Mouse (Mus musculus) liver, adult 2 months (tissue): ENCODE measurements around the gene a. TPM values are rescaled to one million over a fixed set of nuclear protein-coding genes. Genes with fewer than 3 reads are reported as not detected.
"Not testable (repeated sequence)": the region's sequence is repeated elsewhere in the genome, so short reads cannot be mapped to it uniquely, and the experiment has no call there.

Source experiments
- DNase-seq: peaks from one replicate; pipeline ENCODE4 v3.0.0-alpha.2; 2011; ENCODE audit warnings: low read depth, low spot score; ENCODE audit errors: extremely low read depth
- H3K27ac ChIP-seq: fragments of 200-500 bp; replicated peaks from 2 replicates; pipeline ENCODE4 v1.5.1; 2012; ENCODE audit warnings: low read depth, mild to moderate bottlenecking, control low read depth, inconsistent platforms, low read length; ENCODE audit not compliant: insufficient read depth
- H3K27me3 ChIP-seq: fragments of 200-500 bp; 2 replicates; pipeline ENCODE4 v1.6.1; 2012; ENCODE audit warnings: mild to moderate bottlenecking, moderate library complexity, low read length, inconsistent platforms; ENCODE audit not compliant: control insufficient read depth, insufficient read depth
- H3K36me3 ChIP-seq: fragments of 200-500 bp; 2 replicates; pipeline ENCODE4 v1.6.1; 2012; ENCODE audit warnings: low read length, inconsistent platforms; ENCODE audit not compliant: control insufficient read depth, insufficient read depth
- H3K4me1 ChIP-seq: fragments of 200-500 bp; 2 replicates; pipeline ENCODE4 v1.6.1; 2011; ENCODE audit warnings: low read length; ENCODE audit not compliant: control insufficient read depth, insufficient read depth
- H3K4me3 ChIP-seq: fragments of 200-500 bp; 2 replicates; pipeline ENCODE4 v1.5.1; 2011; ENCODE audit warnings: low read depth, mild to moderate bottlenecking, control low read depth, low read length, moderate library complexity; ENCODE audit not compliant: insufficient read depth
- H3K79me2 ChIP-seq: fragments of 200-500 bp; 2 replicates; pipeline ENCODE4 v1.6.1; 2012; ENCODE audit warnings: inconsistent platforms, mild to moderate bottlenecking, low read length, moderate library complexity; ENCODE audit not compliant: control insufficient read depth, insufficient read depth
- H3K9ac ChIP-seq: fragments of 200-500 bp; 2 replicates; pipeline ENCODE4 v1.6.1; 2012; ENCODE audit warnings: low read depth, mild to moderate bottlenecking, control low read depth, inconsistent platforms, low read length
- CTCF ChIP-seq: fragments of 200-500 bp; IDR thresholded peaks from 2 replicates; pipeline ENCODE4 v1.5.1; 2011; ENCODE audit warnings: low read depth, low read length, control low read depth
- POLR2A ChIP-seq: fragments of 200-500 bp; IDR thresholded peaks from 2 replicates; pipeline ENCODE4 v1.6.1; 2011; ENCODE audit warnings: low read length, control low read depth; ENCODE audit not compliant: insufficient read depth; ENCODE audit errors: extremely low read depth
- WGBS: fragments of 180-500 bp; shearing (Covaris S2); methylation state at CpG from one replicate; pipeline ENCODE4 v1.1.7; 2018; 5-methylcytosine and 5-hydroxymethylcytosine counted together
- polyA plus RNA-seq: library from polyadenylated mRNA; depleted of rRNA; stranded (reverse); fragments of >200 nt; gene quantifications from 2 replicates; pipeline ENCODE4 v1.2.3, GENCODE M21; 2012
- total RNA-seq: library from RNA; depleted of rRNA; stranded (reverse); fragments of >200 nt; gene quantifications from 2 replicates; pipeline ENCODE4 v1.2.3, GENCODE M21; 2014

The a gene
- total and polyA plus RNA-seq, 2 experiments = not detected

- Histone ChIP-seq H3K4me1 (peaks cover 11% of the 10 kb centered on the region), H3K36me3 (peaks cover 3% of the 10 kb centered on the region), H3K27me3 (no peaks in the 10 kb centered on the region), H3K4me3 (peak overlapping the region; percentile 22), H3K27ac (no peak overlapping the region), H3K79me2 (peaks cover 12% of the 10 kb centered on the region; the same call in 1 of the 2 replicates), H3K9ac (no peak overlapping the region)
- TF ChIP-seq POLR2A (no peak), CTCF (no peak)
- WGBS = 8% methylated on average over 12 of the region's 12 CpGs
- DNase-seq = no peak
Measured at GRCm38 (mm10) chr2:154893045-154893385, 101.8 kb downstream of the a start.

GRCm38 (mm10) chr2:154893548-154893947 lies 102.3 kb downstream of the a start:
- no peak overlapping the region for H3K9ac ChIP-seq
- no peak for TF ChIP-seq CTCF
- TF ChIP-seq POLR2A = no peak
- no peaks in the 10 kb centered on the region for H3K27me3 ChIP-seq
- no peak overlapping the region for H3K4me3 ChIP-seq
- peaks cover 11% of the 10 kb centered on the region for H3K4me1 ChIP-seq
- no peak for DNase-seq
- H3K79me2 ChIP-seq = peaks cover 12% of the 10 kb centered on the region; the same call in 1 of the 2 replicates
- H3K27ac ChIP-seq = no peak overlapping the region
- no peaks in the 10 kb centered on the region for H3K36me3 ChIP-seq
- WGBS = 66% methylated on average over 4 of the region's 4 CpGs

- not testable (repeated sequence) for H3K9ac ChIP-seq, H3K4me1 ChIP-seq, H3K36me3 ChIP-seq, H3K27me3 ChIP-seq, H3K4me3 ChIP-seq, DNase-seq, H3K79me2 ChIP-seq, H3K27ac ChIP-seq
- 87% methylated on average over 8 of the region's 8 CpGs for WGBS
Measured at GRCm38 (mm10) chr2:154899004-154899403, 107.8 kb downstream of the a start.

- 82% methylated on average over 4 of the region's 4 CpGs for WGBS
- H3K79me2 ChIP-seq, H3K27me3 ChIP-seq, H3K36me3 ChIP-seq, H3K27ac ChIP-seq, DNase-seq, H3K4me3 ChIP-seq, H3K9ac ChIP-seq, H3K4me1 ChIP-seq: not testable (repeated sequence)
Measured at GRCm38 (mm10) chr2:154899412-154899811, 108.2 kb downstream of the a start.

- Histone ChIP-seq H3K79me2 (no peaks in the 10 kb centered on the region), H3K27me3 (no peaks in the 10 kb centered on the region), H3K27ac (no peak overlapping the region), H3K4me1 (no peaks in the 10 kb centered on the region), H3K9ac (no peak overlapping the region), H3K4me3 (no peak overlapping the region), H3K36me3 (no peaks in the 10 kb centered on the region)
- no peak for DNase-seq
- WGBS = 71% methylated on average over 3 of the region's 3 CpGs
- TF ChIP-seq POLR2A = no peak
- no peak for TF ChIP-seq CTCF
Measured at GRCm38 (mm10) chr2:154902111-154902510, 110.9 kb downstream of the a start.

GRCm38 (mm10) chr2:154905796-154906195 lies 114.6 kb downstream of the a start:
- Histone ChIP-seq H3K27me3 (peaks cover 2% of the 10 kb centered on the region; the same call in 1 of the 2 replicates), H3K9ac (no peak overlapping the region), H3K36me3 (no peaks in the 10 kb centered on the region), H3K79me2 (no peaks in the 10 kb centered on the region), H3K27ac (no peak overlapping the region), H3K4me1 (no peaks in the 10 kb centered on the region), H3K4me3 (no peak overlapping the region)
- no peak for DNase-seq
- TF ChIP-seq CTCF (no peak), POLR2A (no peak)
- WGBS = 66% methylated on average over 2 of the region's 2 CpGs

GRCm38 (mm10) chr2:154908223-154908622 lies 117.0 kb downstream of the a start:
- not testable (repeated sequence) for H3K9ac ChIP-seq, H3K27me3 ChIP-seq, H3K4me3 ChIP-seq, H3K4me1 ChIP-seq, H3K27ac ChIP-seq, H3K36me3 ChIP-seq, H3K79me2 ChIP-seq
- 45% methylated on average over 2 of the region's 2 CpGs for WGBS
- peak; percentile 36; the same call in 1 of the 2 replicates for TF ChIP-seq CTCF
- peak; percentile 42 for DNase-seq
